Mouse (Mus musculus): ENCODE measurements around the gene Lhfp.

- no peak for TF ChIP-seq CTCF (IDR thresholded peaks at IDR 0.05; ENCODE audit: borderline replicate concordance, extremely low read depth, insufficient read depth, insufficient read length)
- no peak for TF ChIP-seq POLR2A (IDR thresholded peaks at IDR 0.05; ENCODE audit: borderline replicate concordance, extremely low read depth, insufficient read depth, insufficient read length, poor library complexity, severe bottlenecking)
Observed at GRCm38 (mm10) chr3:52996635-52997034, 44.7 kb upstream of the Lhfp start.

Data from brain, embryonic 14.5 days (tissue).